Mouse (Mus musculus) erythroblast, embryonic 14.5 days (primary cell): ENCODE results near the gene Dcaf6. TPM values are rescaled to one million over a fixed set of nuclear protein-coding genes. Genes with fewer than 3 reads are reported as not detected.
A peak's percentile ranks its signal among the peaks of the same experiment; 100 is the strongest.

Source experiments
- H3K27me3 ChIP-seq: 2 replicates; pipeline ENCODE4 v1.6.1; 2012; ENCODE audit warnings: inconsistent platforms; ENCODE audit not compliant: control insufficient read depth
- H3K36me3 ChIP-seq: 2 replicates; pipeline ENCODE4 v1.6.1; 2012; ENCODE audit warnings: mild to moderate bottlenecking, inconsistent platforms; ENCODE audit not compliant: control insufficient read depth
- H3K4me1 ChIP-seq: 2 replicates; pipeline ENCODE4 v1.6.1; 2012; ENCODE audit warnings: inconsistent platforms; ENCODE audit not compliant: control insufficient read depth
- H3K4me3 ChIP-seq: replicated peaks from 2 replicates; pipeline ENCODE3; 2012; ENCODE audit warnings: moderate library complexity, mild to moderate bottlenecking, inconsistent platforms
- H3K9me3 ChIP-seq: 2 replicates; pipeline ENCODE4 v1.6.1; 2012; ENCODE audit warnings: low read length, inconsistent platforms, mixed read lengths; ENCODE audit not compliant: control insufficient read depth
- GATA1 ChIP-seq: IDR thresholded peaks from 2 replicates; pipeline ENCODE4 v1.6.1; 2012; ENCODE audit warnings: low read length, inconsistent platforms, mixed read lengths
- TAL1 ChIP-seq: IDR thresholded peaks from 3 replicates; pipeline ENCODE4 v1.6.1; 2012; ENCODE audit warnings: low read length, inconsistent platforms, mixed read lengths
- polyA plus RNA-seq: library from polyadenylated mRNA; stranded (reverse); fragments of >175 nt; gene quantifications from 2 replicates; pipeline ENCODE4 v1.2.3, GENCODE M21; 2012

The Dcaf6 gene
- polyA plus RNA-seq, 1 experiment, result 5.3 TPM

DNA sequence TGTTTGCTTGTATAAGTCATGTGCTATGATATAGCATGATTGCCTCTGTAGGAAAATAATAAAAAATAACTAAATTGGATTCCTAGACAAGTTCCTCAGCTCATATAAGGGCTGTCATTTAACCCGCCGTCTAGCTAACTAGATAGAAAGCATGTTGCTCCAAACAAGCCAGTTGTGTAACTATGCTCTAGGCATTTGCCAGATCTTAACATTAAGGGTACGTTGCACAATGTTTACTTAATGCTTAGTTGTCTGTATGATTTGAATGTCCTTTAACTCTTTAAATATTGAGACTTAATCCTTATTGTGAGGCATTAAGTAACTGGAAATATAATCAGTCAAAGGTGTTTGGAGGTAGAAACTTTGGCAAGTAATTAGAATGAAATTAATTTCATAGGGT lies 4.3 kb upstream of the Dcaf6 start:
- Histone ChIP-seq H3K4me1 (peaks cover 25% of the 10 kb centered on the region), H3K27me3 (no peaks in the 10 kb centered on the region), H3K9me3 (no peaks in the 10 kb centered on the region), H3K36me3 (peaks cover 2% of the 10 kb centered on the region; the same call in 1 of the 2 replicates), H3K4me3 (no peak overlapping the region)
- TF ChIP-seq TAL1, result no peak
- TF ChIP-seq GATA1, result no peak

DNA sequence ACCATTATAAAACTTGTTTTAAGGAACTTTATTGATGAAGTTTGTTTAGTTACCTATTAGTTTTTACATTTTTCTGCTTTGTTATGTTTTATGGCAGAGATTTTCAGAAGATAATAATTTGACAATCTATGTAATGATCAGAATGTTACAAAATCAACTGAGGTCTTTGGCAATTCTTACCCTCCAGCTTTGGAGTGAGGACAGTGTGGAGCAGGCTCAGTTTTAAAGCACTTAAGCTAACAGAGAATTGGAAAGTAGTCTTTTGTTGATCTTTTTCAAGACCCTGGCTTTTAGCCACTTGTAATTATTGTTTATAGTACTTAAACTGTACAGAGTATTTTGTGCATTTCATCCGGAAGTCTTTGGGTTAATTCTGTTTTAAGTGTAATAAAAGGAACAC lies 2.6 kb upstream of the Dcaf6 start:
- Histone ChIP-seq H3K36me3 (no peaks in the 10 kb centered on the region), H3K27me3 (no peaks in the 10 kb centered on the region), H3K9me3 (no peaks in the 10 kb centered on the region), H3K4me1 (peaks cover 31% of the 10 kb centered on the region), H3K4me3 (peak overlapping the region; percentile 89)
- TF ChIP-seq TAL1 (no peak), GATA1 (no peak)

DNA sequence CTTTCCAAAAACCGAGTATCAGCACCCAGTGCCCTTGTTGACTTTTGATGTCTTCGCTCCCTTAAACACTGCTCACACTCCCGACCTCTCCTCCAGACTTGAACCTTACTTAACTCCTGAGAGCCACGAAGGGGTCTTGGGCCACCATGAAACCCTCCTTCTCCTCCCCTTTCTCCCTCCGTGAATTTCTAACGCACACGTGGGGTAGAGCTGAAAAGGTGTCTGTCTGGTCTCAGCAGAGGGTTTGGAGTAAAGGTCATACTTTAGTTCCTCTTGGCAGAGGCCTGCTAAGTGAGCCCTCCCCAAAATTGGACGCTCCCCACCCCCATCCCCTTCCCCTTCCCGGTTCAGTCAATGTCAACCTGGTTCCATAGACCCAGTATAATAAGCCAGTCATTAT lies 1.4 kb upstream of the Dcaf6 start:
- Histone ChIP-seq H3K36me3 (peaks cover 3% of the 10 kb centered on the region), H3K4me3 (peak overlapping the region; percentile 89), H3K4me1 (peaks cover 41% of the 10 kb centered on the region), H3K27me3 (no peaks in the 10 kb centered on the region), H3K9me3 (no peaks in the 10 kb centered on the region)
- TF ChIP-seq TAL1 (no peak), GATA1 (no peak)

DNA sequence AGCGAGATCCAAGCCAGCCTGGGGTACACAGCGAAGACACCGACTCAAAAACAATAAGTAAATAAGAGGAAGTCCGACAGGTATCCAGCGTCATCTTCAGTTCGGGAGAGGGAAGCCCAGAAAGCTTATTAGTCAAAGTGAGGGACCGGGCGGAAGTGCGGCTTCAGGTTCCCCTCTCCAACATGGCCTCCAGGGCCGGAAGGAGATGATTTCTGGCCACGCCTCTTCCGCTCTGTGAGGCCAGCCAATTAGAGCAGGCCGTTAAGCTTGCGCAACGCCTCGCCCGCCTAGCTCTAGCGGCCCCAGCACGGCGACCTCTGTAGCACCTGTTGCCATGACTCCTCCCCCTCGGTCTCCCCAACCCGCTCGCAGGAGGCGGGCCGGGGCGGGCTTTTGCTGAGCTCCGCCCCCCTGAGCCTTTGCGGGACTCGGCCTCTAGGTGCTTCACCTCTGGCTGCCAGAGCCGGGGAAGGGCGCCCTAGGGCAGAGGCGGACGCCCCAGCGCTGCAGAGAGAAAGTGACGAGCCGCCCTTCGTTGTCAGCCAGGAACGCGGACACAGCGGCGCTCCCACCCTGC lies 614 bp upstream of the Dcaf6 start:
- Histone ChIP-seq H3K9me3 (no peaks in the 10 kb centered on the region), H3K4me3 (peak overlapping the region; percentile 89), H3K4me1 (peaks cover 42% of the 10 kb centered on the region), H3K27me3 (no peaks in the 10 kb centered on the region), H3K36me3 (peaks cover 4% of the 10 kb centered on the region)
- TF ChIP-seq GATA1 (no peak), TAL1 (no peak)

DNA sequence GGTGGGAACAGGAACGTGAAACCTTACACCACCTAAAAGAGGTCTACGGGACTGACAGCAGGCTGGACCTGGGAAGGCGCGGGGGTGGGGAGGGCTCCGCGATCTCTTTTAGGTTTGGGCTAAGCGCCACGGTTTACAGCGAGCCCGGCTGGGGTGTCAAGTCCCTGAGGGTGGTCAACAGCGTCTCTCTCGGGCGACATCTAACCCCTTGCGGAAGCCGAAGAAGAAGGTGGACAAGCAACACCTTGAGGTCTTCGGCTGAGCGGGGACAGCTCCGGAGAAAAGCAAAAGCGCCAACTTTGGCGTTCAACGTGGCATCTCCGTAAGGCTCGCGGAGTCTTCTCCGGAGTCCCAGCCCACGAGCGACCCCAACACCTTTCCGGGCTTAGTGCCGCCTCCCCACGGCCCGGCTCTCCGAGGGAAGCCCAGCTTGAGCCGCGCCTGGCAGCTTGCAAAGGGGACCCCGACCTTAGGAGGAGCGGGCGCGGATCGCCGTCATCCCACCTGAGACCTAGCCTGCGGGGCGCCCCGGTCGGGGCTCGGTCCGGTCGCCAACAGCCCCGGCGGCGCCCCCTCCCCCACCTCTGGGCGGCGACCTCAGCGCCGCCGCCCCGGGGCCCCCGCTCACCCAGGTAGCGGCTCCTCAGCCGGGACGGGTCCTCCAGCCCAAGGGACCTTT lies 633 bp downstream of the Dcaf6 start:
- peaks cover 41% of the 10 kb centered on the region for H3K4me1 ChIP-seq
- H3K9me3 ChIP-seq, result no peaks in the 10 kb centered on the region
- TF ChIP-seq GATA1 (no peak), TAL1 (no peak)
- H3K4me3 ChIP-seq, result peak overlapping the region; percentile 89
- H3K27me3 ChIP-seq, result no peaks in the 10 kb centered on the region
- peaks cover 10% of the 10 kb centered on the region for H3K36me3 ChIP-seq

DNA sequence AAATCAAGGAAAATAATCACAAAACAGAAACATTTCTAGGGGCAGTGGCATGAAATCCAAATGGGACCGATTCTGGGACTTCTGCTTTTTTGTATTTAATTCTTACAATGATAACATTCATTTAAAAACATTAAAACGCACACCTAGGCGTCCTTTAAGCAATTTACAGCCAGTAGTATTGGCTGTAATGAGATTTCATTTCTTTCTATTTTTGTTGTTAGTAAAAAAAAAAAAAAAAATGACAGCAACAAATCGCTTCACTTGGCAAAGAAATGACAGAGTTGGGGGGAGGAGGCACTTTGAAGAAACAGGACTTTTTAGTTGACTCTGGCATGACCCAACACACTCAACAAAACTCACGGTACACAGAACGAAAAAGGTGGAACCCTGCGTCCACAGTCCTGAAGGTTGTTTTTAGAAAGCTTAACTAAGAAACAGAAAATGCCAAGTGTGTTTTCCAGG lies 1.2 kb downstream of the Dcaf6 start:
- H3K36me3 ChIP-seq, result peaks cover 15% of the 10 kb centered on the region
- no peaks in the 10 kb centered on the region for H3K9me3 ChIP-seq
- TF ChIP-seq GATA1, result no peak
- no peak for TF ChIP-seq TAL1
- peak overlapping the region; percentile 89 for H3K4me3 ChIP-seq
- H3K4me1 ChIP-seq, result peaks cover 41% of the 10 kb centered on the region
- H3K27me3 ChIP-seq, result no peaks in the 10 kb centered on the region

DNA sequence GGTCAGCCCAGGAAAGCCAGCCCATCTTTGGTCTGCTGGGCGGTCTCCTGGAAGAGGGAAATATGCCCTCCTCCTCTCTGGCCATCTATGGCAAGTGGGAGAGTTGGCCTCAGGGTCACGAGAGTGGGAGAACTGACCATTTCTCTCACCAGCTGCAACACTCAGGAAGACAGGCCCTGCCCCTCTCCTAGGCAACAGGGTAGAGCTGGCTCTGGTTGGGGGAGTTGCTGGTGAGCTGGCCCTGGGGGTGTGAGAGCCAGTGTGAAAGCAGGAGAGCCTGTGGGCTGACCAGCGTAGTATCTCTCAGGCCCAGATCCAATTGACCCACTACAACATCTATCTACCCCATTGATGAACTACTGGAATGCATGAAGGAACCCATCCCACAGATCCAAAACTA lies 18.6 kb downstream of the Dcaf6 start:
- no peak overlapping the region for H3K4me3 ChIP-seq
- no peaks in the 10 kb centered on the region for H3K9me3 ChIP-seq
- peaks cover 9% of the 10 kb centered on the region for H3K36me3 ChIP-seq
- no peak for TF ChIP-seq GATA1
- no peak for TF ChIP-seq TAL1
- H3K27me3 ChIP-seq, result no peaks in the 10 kb centered on the region
- peaks cover 33% of the 10 kb centered on the region for H3K4me1 ChIP-seq

DNA sequence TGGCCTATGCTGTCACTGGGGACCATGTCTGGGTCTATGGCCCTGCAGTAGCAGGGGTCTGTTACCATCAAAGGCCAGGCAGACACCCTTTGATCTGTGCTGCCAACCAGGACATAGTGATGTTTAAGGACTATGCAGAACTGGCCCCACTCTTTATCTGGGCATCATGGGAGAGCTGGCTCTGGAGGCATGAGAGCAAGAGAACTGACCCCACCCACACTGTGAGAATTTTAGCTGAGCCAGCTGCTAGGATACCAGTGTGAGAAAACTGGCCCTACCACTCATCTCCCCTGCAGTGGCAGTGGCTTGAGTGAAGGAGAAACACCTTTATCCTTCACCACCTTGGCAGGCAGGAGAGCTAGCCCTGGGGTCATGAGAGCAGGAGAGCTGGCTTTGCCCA lies 19.1 kb downstream of the Dcaf6 start:
- TF ChIP-seq TAL1, result no peak
- TF ChIP-seq GATA1, result no peak
- Histone ChIP-seq H3K9me3 (no peaks in the 10 kb centered on the region), H3K27me3 (no peaks in the 10 kb centered on the region), H3K36me3 (peaks cover 9% of the 10 kb centered on the region), H3K4me1 (peaks cover 33% of the 10 kb centered on the region), H3K4me3 (no peak overlapping the region)

DNA sequence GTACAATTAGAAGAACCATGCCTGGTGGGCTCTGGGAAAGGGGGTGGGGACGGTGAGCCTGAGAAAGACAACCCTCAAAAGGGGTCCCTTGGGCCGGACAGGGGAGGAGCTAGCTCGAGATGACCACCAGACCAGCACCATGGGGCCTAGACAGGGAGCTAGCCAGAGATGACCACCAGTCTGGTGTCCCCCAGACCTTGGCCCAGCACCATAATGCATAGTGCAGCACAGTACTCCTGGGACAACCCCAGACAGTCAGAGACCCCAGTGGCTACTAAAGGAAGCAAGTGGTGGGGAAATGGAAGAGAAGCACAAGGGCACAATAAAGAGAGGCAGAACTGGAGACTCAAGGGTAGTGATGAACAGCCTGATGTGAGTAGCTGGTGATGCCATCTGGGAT lies 19.5 kb downstream of the Dcaf6 start:
- TF ChIP-seq GATA1 (no peak), TAL1 (no peak)
- peaks cover 33% of the 10 kb centered on the region for H3K4me1 ChIP-seq
- peaks cover 9% of the 10 kb centered on the region for H3K36me3 ChIP-seq
- H3K27me3 ChIP-seq, result no peaks in the 10 kb centered on the region
- H3K4me3 ChIP-seq, result no peak overlapping the region
- no peaks in the 10 kb centered on the region for H3K9me3 ChIP-seq

DNA sequence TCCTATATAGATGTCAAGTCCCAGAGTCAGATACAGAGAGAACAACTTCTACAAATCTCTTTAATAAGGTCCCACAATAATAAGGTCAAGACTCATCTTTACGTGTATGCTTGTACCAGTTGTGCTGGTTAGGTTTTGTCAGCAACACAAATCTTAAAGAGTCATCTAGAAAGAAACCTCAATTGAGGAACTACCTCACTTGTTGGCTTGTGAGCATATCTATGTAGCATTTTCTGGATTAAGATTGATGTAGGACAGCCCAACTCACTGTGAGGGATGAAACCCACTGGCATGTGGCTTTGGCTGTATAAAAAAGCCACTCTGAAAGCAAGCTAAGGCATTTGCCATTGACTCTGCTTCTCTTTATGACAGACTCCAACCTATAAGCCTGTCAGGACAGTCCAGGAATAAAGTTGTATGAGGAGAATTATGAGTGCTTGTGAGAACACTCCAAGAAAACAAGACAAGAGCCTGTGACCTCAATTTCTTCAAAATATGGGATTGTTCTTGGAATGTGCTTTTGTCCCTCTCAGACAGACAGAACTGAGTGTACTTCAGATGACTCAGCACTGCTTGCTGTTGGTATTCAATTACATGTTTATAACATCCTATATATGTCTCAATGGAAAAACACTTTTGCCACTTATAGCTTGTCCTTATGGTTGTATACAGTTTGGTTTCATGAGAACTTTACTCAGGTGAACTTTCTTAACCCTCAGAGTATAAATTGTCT lies 21.8 kb downstream of the Dcaf6 start:
- Histone ChIP-seq H3K4me3 (no peak overlapping the region), H3K9me3 (no peaks in the 10 kb centered on the region), H3K36me3 (peaks cover 15% of the 10 kb centered on the region), H3K4me1 (peaks cover 33% of the 10 kb centered on the region), H3K27me3 (no peaks in the 10 kb centered on the region)
- TF ChIP-seq GATA1, result no peak
- TF ChIP-seq TAL1, result no peak
